Mouse (Mus musculus) thymus, adult 2 months (tissue): ENCODE data around the gene Lcn4.

Experiments
- CTCF ChIP-seq: fragments of 200-500 bp; IDR thresholded peaks from 2 replicates; pipeline ENCODE4 v1.5.1; 2012; ENCODE audit warnings: mild to moderate bottlenecking, control low read depth, low read length, moderate library complexity, borderline replicate concordance; ENCODE audit not compliant: control insufficient read depth, poor library complexity, insufficient read depth; ENCODE audit errors: extremely low read depth
- POLR2A ChIP-seq: fragments of 200-500 bp; IDR thresholded peaks from 2 replicates; pipeline ENCODE4 v1.6.1; 2012; ENCODE audit warnings: mild to moderate bottlenecking, low read length, control low read depth, moderate library complexity; ENCODE audit not compliant: control insufficient read depth, poor library complexity, insufficient read depth; ENCODE audit errors: extremely low read depth

GRCm38 (mm10) chr2:26657426-26657825, 13.7 kb downstream of the Lcn4 start:
- TF ChIP-seq POLR2A (no peak), CTCF (no peak)
